Mouse (Mus musculus) neural tube, embryonic 12.5 days (tissue): ENCODE data around the gene Gm15128. TPM values are rescaled to one million over a fixed set of nuclear protein-coding genes. Genes with fewer than 3 reads are reported as not detected.
"Not testable (repeated sequence)": the region's sequence is repeated elsewhere in the genome, so short reads cannot be mapped to it uniquely, and the experiment has no call there.

Experiments used
- ATAC-seq: fragments of 200-750 bp; cut with Nextera tagmentation; 2 replicates; pipeline ENCODE4 v1.8.0; 2017; ENCODE audit warnings: low read depth, mild to moderate bottlenecking, moderate TSS enrichment, moderate library complexity; ENCODE audit not compliant: low FRiP score
- H3K27ac ChIP-seq: fragments of 300-500 bp; sonication (generic); 2 replicates; pipeline ENCODE4 v1.5.1; 2016
- H3K27me3 ChIP-seq: fragments of 300-500 bp; sonication (generic); replicated peaks from 2 replicates; pipeline ENCODE4 v1.6.1; 2016; ENCODE audit warnings: mild to moderate bottlenecking
- H3K36me3 ChIP-seq: fragments of 300-500 bp; sonication (generic); 2 replicates; pipeline ENCODE4 v1.6.1; 2016; ENCODE audit warnings: mild to moderate bottlenecking
- H3K4me1 ChIP-seq: fragments of 300-500 bp; sonication (generic); 2 replicates; pipeline ENCODE4 v1.6.1; 2016
- H3K4me2 ChIP-seq: fragments of 300-500 bp; sonication (generic); replicated peaks from 2 replicates; pipeline ENCODE4 v1.6.1; 2016; ENCODE audit warnings: mild to moderate bottlenecking
- H3K4me3 ChIP-seq: fragments of 300-500 bp; sonication (generic); 2 replicates; pipeline ENCODE4 v1.5.1; 2016
- H3K9ac ChIP-seq: fragments of 300-500 bp; sonication (generic); 2 replicates; pipeline ENCODE4 v1.6.1; 2016; ENCODE audit warnings: mild to moderate bottlenecking
- H3K9me3 ChIP-seq: fragments of 300-500 bp; sonication (generic); 2 replicates; pipeline ENCODE4 v1.6.1; 2016; ENCODE audit warnings: mild to moderate bottlenecking
- WGBS: fragments of 180-500 bp; shearing (Covaris S2); methylation state at CpG from one replicate; pipeline ENCODE4 v1.1.7; 2016; 5-methylcytosine and 5-hydroxymethylcytosine counted together
- polyA plus RNA-seq: library from polyadenylated mRNA; unstranded; fragments of >200 nt; fragmentation: Nextera tagmentation; extraction: Ambion mirVana; gene quantifications from 2 replicates; pipeline ENCODE4 v1.2.1, GENCODE M21; 2016

Gene Gm15128
- not detected in 2 replicates for polyA plus RNA-seq

- H3K4me3 ChIP-seq, H3K4me1 ChIP-seq, H3K4me2 ChIP-seq, H3K9ac ChIP-seq, H3K9me3 ChIP-seq, H3K27me3 ChIP-seq, H3K36me3 ChIP-seq, ATAC-seq, H3K27ac ChIP-seq: not testable (repeated sequence)
- 73% methylated on average over 7 of the region's 7 CpGs for WGBS
Measured at GRCm38 (mm10) chrX:147765691-147766090, at the start of gene Gm15128. Gene Gm15128 (plus strand): TSS chrX:147765991.

Other genes starting within 250 kb of the Gm15128 start
- 12.3 and 12.8 TPM in 2 replicates for gene Lrch2, start 211.9 kb upstream of the Gm15128 start, polyA plus RNA-seq
- not detected in 2 replicates for gene Gm15080, start 227.0 kb downstream of the Gm15128 start, polyA plus RNA-seq